Mouse (Mus musculus): ENCODE measurements around the gene B130006D01Rik.

Gene B130006D01Rik

DNA sequence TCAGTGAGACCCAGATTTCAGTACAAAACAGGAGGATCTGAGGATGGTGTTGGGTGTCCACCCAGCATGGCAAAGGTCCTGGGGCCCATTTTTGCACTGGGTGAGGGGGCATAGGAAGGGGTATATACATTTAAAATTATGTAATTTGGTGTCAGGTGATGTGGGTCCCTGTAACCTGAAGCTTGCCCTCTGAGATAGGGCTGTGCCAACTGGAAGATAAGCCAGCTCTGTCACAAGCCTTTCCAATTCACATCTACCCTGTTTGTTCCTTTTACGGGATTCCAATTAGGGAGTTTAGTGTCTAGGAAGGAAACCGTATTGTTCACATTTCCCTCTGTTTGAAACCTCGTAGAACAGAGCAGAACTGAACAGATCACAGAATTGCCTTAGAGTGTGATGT, 49.9 kb downstream of the B130006D01Rik start:
- no peak for DNase-seq

Data from thymus, postnatal 4 days (tissue).